Mouse (Mus musculus) erythroblast, embryonic 14.5 days (primary cell): ENCODE data around the gene Pgf.

ENCODE experiments used
- GATA1 ChIP-seq: IDR thresholded peaks from 2 replicates; pipeline ENCODE4 v1.6.1; 2012; ENCODE audit warnings: low read length, inconsistent platforms, mixed read lengths
- TAL1 ChIP-seq: IDR thresholded peaks from 3 replicates; pipeline ENCODE4 v1.6.1; 2012; ENCODE audit warnings: low read length, inconsistent platforms, mixed read lengths

DNA sequence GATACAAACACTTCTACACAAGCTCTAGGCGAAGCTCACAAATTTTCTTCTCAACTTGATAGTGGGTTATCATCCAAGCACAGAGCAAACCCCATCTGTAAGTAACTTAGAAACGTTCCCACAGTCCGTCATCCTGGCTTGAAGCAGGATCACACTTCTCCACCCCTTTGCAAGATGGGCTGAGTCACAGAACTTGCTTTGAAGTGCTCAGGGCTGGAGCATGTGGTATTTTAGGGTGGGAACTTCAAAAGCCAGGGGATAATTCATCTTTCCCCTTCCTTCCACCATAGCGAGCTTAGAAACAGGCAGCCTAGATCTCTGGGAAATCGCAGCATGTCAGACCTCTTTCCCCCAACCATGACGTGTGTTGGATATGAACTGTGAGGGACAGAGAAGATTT lies 21.3 kb downstream of the Pgf start:
- TF ChIP-seq GATA1 (no peak), TAL1 (no peak)
